Mouse (Mus musculus) kidney, adult 2 months (tissue): Measurements from ENCODE around the gene Eef1akmt3.

Experiments used
- CTCF ChIP-seq: fragments of 200-500 bp; conservative IDR thresholded peaks from 2 replicates; pipeline ENCODE4 v1.5.1; 2011; ENCODE audit warnings: low read depth, mild to moderate bottlenecking, control low read depth, low read length, moderate library complexity, mixed read lengths; ENCODE audit not compliant: insufficient read depth, insufficient read length
- POLR2A ChIP-seq: fragments of 200-500 bp; IDR thresholded peaks from one replicate; pipeline ENCODE4 v1.6.1; 2011; ENCODE audit warnings: low read depth, low read length, control low read depth

DNA sequence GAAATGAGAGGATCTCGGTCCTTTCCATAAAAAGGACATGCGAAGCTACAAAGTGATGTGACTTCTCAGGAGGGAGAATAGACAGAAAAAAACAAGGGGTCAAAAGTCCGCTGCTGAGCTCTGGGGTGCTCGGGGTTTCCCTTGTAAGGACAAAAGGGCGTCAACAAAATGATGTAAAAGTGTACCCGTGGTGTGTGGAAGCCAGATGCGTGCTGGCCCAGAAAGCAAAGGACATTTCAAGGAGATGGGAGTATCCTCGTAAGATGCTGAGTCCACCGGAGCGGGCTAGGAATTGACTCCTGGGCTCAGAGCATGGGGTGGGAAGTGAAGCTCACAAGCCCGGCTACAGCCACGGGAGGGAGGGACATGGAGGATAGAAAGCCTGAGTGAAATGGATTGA, 3.7 kb downstream of the Eef1akmt3 start:
- TF ChIP-seq CTCF (no peak), POLR2A (no peak)
